Mouse (Mus musculus): ENCODE measurements around the gene Brs3.

Gene Brs3

DNA sequence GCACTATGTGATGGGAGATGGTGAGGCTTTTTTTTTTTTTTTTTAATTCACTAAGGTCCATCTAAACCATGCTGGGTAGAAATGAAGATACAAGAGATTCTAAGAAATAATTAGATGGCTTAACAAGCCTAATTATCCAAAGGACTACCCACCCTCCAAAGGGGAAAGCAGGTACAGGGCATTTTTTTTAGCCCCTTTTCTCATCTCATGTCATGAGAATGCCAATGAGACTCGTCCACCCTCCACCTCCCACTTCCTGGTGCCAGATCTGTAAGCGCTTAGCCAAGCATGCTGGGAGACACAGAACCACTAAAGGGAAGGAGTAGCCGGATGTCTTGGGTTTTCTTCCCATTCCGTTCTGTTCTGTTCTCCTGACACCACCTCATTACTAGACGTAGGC, at the start of gene Brs3:
Brs3 (plus strand) TSS at position 301 of the 400 bp plus-strand sequence.
- DNase-seq (ENCODE audit: low read depth, low spot score) = no peak

DNA sequence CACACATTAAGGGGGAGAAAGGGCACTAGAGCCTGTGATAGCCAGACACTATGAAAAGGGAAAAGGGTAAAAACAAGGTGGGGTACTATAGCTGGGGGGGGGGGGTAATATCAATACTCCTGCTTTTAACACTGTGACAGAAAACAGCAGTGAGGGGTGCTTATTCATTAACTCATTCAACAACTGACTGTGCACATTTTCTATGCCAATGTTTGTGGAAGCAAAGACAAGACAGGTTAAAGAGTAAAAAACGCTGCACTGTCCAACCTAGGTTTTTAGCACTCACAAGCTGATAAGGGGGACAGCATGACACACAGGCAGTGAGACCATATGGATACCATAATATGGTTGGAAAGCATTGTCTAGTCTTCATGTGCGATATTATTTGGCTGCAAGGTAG, 30.0 kb upstream of the Brs3 start:
- no peak for DNase-seq (ENCODE audit: low read depth, low spot score)

DNA sequence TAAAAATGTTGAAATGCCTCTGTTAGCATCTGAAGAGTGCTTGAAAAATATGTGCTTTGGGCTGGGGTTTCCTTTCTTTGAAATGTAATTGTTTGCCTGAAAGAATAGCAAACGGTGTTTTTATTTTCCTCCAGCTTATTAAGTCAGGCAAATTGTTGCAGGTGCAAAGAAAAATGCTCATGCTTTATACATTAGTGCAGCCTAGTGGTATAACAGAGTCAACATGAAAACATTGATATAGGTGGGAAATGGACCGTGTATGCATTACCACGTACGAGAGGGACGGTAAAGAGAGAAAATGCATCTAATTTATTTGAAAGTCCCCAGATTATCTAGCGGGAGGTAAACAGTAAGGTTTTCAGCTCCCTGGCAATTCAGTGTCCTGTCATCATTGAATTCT, 995 bp downstream of the Brs3 start:
- DNase-seq (ENCODE audit: low read depth, low spot score) = no peak

DNA sequence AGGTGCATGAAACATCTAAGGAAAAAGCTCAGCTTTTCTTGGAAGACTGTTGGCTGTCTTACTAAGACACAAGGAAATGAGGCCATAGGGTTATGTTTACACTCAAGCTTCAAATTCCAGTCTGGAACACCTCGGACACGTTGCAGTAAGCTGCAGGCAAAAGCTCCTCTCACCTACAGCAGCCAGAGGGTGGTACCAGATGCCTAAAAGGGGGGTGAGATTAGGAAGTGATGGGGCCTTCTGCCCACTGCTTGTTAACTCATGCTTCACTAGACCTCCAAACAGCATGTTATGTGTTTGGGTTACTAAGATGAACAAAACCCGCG, 9.9 kb downstream of the Brs3 start:
- DNase-seq (ENCODE audit: low read depth, low spot score) = no peak

DNA sequence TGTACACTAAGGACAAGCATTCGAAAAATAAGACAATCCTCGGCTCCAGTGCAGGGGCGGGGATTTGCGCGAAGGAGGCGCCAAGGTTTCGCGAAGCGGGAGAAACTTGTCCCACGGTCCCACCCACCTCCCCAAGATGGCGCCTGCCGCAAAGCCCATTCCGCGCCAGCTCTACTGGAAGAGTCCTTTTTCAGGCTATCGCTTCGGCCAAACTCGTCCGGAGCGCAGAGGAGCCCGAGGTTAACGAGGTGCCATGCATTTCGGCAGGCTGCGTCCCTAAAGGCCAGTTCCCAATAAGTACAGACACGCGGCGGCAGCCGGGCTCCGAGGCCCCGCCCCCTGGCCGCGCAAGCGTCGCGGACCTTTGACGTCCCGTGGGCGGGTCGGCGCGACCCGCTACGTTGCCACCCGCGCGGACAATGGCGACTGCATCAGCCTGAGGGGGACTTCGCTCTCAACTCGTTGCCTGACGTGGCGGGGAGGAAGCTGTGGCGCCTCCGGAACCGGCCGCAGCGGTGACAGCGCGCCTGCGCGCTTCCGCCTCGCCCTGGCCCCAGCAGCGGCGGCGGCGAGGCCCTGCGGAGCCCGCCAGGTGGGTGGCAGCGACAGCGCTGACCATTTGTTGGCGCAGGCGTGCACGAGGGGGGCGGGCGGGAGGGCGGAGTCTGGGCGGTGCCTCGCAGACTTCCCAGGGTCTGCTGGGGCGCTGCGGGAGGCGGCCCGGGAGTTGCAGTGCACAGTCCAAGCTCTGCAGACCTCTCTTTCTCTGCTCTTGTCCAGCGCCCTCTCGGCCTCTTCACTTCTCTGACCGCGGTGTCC, 10.5 kb downstream of the Brs3 start, which contains the start of gene Htatsf1:
Htatsf1 (plus strand) TSS at position 410 of the 819 bp plus-strand sequence.
- peak; percentile 33 for DNase-seq (ENCODE audit: low read depth, low spot score)

DNA sequence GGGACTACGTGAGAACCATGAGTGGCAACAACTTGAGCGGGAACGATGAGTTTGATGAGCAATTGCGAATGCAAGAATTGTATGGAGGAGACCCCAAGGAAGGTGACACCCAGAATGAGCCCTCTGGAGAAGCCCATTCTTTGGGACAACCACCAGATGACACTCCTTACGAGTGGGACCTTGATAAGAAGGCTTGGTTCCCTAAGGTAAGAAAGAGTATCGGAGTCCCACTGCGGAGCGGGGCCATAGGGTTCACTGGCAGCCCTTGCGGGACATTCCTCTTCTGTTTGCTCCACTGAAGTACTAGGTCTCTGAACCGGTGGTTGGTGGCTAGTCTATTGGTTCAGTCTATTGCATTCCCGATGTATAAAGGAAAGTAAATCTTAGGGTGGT, 11.1 kb downstream of the Brs3 start:
- peak; percentile 1 for DNase-seq (ENCODE audit: low read depth, low spot score)

DNA sequence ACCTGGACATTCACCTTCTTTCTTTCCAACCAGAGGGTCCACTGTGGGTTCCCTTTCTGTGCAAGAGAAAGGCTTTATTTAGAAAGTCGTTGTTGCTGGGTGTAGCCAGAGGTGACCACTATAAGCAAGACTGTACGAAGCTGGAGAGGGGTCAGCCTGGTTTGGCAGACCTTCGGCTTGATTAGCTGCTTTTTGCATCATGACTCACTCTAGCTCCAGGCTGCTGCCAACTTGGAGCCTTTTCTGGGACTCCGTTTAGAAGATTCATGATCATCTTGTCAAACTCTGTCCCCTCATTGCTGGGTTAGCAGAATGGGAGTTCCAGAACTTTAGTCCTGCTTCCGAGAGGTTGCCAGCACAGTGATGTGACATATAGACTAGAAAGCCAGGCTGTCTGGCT, 38.6 kb downstream of the Brs3 start:
- no peak for DNase-seq (ENCODE audit: low read depth, low spot score)

DNA sequence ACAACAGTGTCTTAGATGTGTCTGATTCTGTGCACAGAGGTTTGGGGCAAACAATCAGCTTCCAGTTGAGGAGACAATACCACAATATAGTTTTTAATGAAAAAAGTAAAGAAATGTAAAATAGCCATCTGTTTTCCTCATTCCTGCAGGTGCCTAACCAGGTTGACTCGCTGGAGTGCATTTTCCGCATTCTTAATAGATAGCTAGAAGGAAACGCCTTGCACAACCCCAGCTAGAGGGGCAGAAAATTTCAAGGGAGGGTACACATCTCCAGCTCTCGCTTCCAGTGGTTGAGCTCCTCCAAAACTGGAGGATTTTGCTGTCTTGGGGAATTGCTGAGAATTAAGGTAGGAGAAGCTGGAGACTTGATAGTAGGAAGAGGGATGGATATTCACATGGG, 44.9 kb downstream of the Brs3 start, which contains the start of gene Vgll1:
Vgll1 (plus strand) TSS at position 301 of the 400 bp plus-strand sequence.
- DNase-seq (ENCODE audit: low read depth, low spot score) = no peak
